Mouse (Mus musculus): Measurements from ENCODE around the gene Smarcc2. TPM values are rescaled to one million over a fixed set of nuclear protein-coding genes. Genes with fewer than 3 reads are reported as not detected.
"Not testable (repeated sequence)": the region's sequence is repeated elsewhere in the genome, so short reads cannot be mapped to it uniquely, and the experiment has no call there.

Gene Smarcc2
- polyA plus RNA-seq, 1 experiment = 26.3 TPM

GRCm38 (mm10) chr10:128503532-128503931, 44.5 kb downstream of the Smarcc2 start:
- Histone ChIP-seq H3K27ac (ENCODE audit: insufficient read depth, low read length) (no peak overlapping the region), H3K9me3 (replicated peaks; ENCODE audit: control insufficient read depth, insufficient read depth, low read length, poor library complexity, severe bottlenecking) (no peaks in the 10 kb centered on the region), H3K4me1 (ENCODE audit: control insufficient read depth, insufficient read depth, low read length) (no peaks in the 10 kb centered on the region), H3K4me3 (ENCODE audit: low read depth, low read length) (no peak overlapping the region), H3K27me3 (ENCODE audit: control insufficient read depth, insufficient read depth, low read length, poor library complexity, severe bottlenecking) (no peaks in the 10 kb centered on the region), H3K36me3 (ENCODE audit: control insufficient read depth, insufficient read depth, low read length, poor library complexity, severe bottlenecking) (no peaks in the 10 kb centered on the region), H3K9ac (ENCODE audit: low read depth, poor library complexity, severe bottlenecking) (no peak overlapping the region)
- TF ChIP-seq EP300 (IDR thresholded peaks at IDR 0.05; ENCODE audit: insufficient read depth, low read depth, low read length) (no peak), CTCF (IDR thresholded peaks at IDR 0.05; ENCODE audit: low read depth, low read length) (no peak), POLR2A (IDR thresholded peaks at IDR 0.05; ENCODE audit: insufficient read depth, low read length) (no peak)

GRCm38 (mm10) chr10:128504012-128504411, 45.0 kb downstream of the Smarcc2 start:
- Histone ChIP-seq H3K27me3 (ENCODE audit: control insufficient read depth, insufficient read depth, low read length, poor library complexity, severe bottlenecking) (no peaks in the 10 kb centered on the region), H3K9me3 (replicated peaks; ENCODE audit: control insufficient read depth, insufficient read depth, low read length, poor library complexity, severe bottlenecking) (no peaks in the 10 kb centered on the region), H3K4me1 (ENCODE audit: control insufficient read depth, insufficient read depth, low read length) (no peaks in the 10 kb centered on the region), H3K27ac (ENCODE audit: insufficient read depth, low read length) (no peak overlapping the region), H3K4me3 (ENCODE audit: low read depth, low read length) (no peak overlapping the region), H3K36me3 (ENCODE audit: control insufficient read depth, insufficient read depth, low read length, poor library complexity, severe bottlenecking) (no peaks in the 10 kb centered on the region), H3K9ac (ENCODE audit: low read depth, poor library complexity, severe bottlenecking) (no peak overlapping the region)
- no peak for TF ChIP-seq CTCF (IDR thresholded peaks at IDR 0.05; ENCODE audit: low read depth, low read length)
- TF ChIP-seq EP300 (IDR thresholded peaks at IDR 0.05; ENCODE audit: insufficient read depth, low read depth, low read length) = no peak
- TF ChIP-seq POLR2A (IDR thresholded peaks at IDR 0.05; ENCODE audit: insufficient read depth, low read length) = no peak

GRCm38 (mm10) chr10:128504641-128505370, 45.8 kb downstream of the Smarcc2 start:
- H3K4me1 ChIP-seq (ENCODE audit: control insufficient read depth, insufficient read depth, low read length) = no peaks in the 10 kb centered on the region
- no peaks in the 10 kb centered on the region for H3K9me3 ChIP-seq (replicated peaks; ENCODE audit: control insufficient read depth, insufficient read depth, low read length, poor library complexity, severe bottlenecking)
- no peaks in the 10 kb centered on the region for H3K36me3 ChIP-seq (ENCODE audit: control insufficient read depth, insufficient read depth, low read length, poor library complexity, severe bottlenecking)
- H3K4me3 ChIP-seq (ENCODE audit: low read depth, low read length) = no peak overlapping the region
- H3K27ac ChIP-seq (ENCODE audit: insufficient read depth, low read length) = no peak overlapping the region
- no peak overlapping the region for H3K9ac ChIP-seq (ENCODE audit: low read depth, poor library complexity, severe bottlenecking)
- no peak for TF ChIP-seq EP300 (IDR thresholded peaks at IDR 0.05; ENCODE audit: insufficient read depth, low read depth, low read length)
- no peak for TF ChIP-seq CTCF (IDR thresholded peaks at IDR 0.05; ENCODE audit: low read depth, low read length)
- no peak for TF ChIP-seq POLR2A (IDR thresholded peaks at IDR 0.05; ENCODE audit: insufficient read depth, low read length)
- H3K27me3 ChIP-seq (ENCODE audit: control insufficient read depth, insufficient read depth, low read length, poor library complexity, severe bottlenecking) = no peaks in the 10 kb centered on the region

GRCm38 (mm10) chr10:128505371-128505667, 46.3 kb downstream of the Smarcc2 start:
- H3K36me3 ChIP-seq (ENCODE audit: control insufficient read depth, insufficient read depth, low read length, poor library complexity, severe bottlenecking); H3K4me1 ChIP-seq (ENCODE audit: control insufficient read depth, insufficient read depth, low read length); H3K4me3 ChIP-seq (ENCODE audit: low read depth, low read length); H3K27me3 ChIP-seq (ENCODE audit: control insufficient read depth, insufficient read depth, low read length, poor library complexity, severe bottlenecking); H3K9me3 ChIP-seq (replicated peaks; ENCODE audit: control insufficient read depth, insufficient read depth, low read length, poor library complexity, severe bottlenecking); H3K9ac ChIP-seq (ENCODE audit: low read depth, poor library complexity, severe bottlenecking); H3K27ac ChIP-seq (ENCODE audit: insufficient read depth, low read length): not testable (repeated sequence)

GRCm38 (mm10) chr10:128505974-128506373, 46.9 kb downstream of the Smarcc2 start:
- H3K27ac ChIP-seq (ENCODE audit: insufficient read depth, low read length) = no peak overlapping the region
- no peak overlapping the region for H3K4me3 ChIP-seq (ENCODE audit: low read depth, low read length)
- no peak overlapping the region for H3K9ac ChIP-seq (ENCODE audit: low read depth, poor library complexity, severe bottlenecking)
- H3K4me1 ChIP-seq (ENCODE audit: control insufficient read depth, insufficient read depth, low read length) = no peaks in the 10 kb centered on the region
- peaks cover 3% of the 10 kb centered on the region; the same call in 1 of the 2 replicates for H3K36me3 ChIP-seq (ENCODE audit: control insufficient read depth, insufficient read depth, low read length, poor library complexity, severe bottlenecking)
- H3K27me3 ChIP-seq (ENCODE audit: control insufficient read depth, insufficient read depth, low read length, poor library complexity, severe bottlenecking) = no peaks in the 10 kb centered on the region
- TF ChIP-seq EP300 (IDR thresholded peaks at IDR 0.05; ENCODE audit: insufficient read depth, low read depth, low read length) = no peak
- TF ChIP-seq CTCF (IDR thresholded peaks at IDR 0.05; ENCODE audit: low read depth, low read length) = peak; percentile 48
- no peak for TF ChIP-seq POLR2A (IDR thresholded peaks at IDR 0.05; ENCODE audit: insufficient read depth, low read length)
- no peaks in the 10 kb centered on the region for H3K9me3 ChIP-seq (replicated peaks; ENCODE audit: control insufficient read depth, insufficient read depth, low read length, poor library complexity, severe bottlenecking)

- Histone ChIP-seq H3K9me3 (replicated peaks; ENCODE audit: control insufficient read depth, insufficient read depth, low read length, poor library complexity, severe bottlenecking) (no peaks in the 10 kb centered on the region), H3K27me3 (ENCODE audit: control insufficient read depth, insufficient read depth, low read length, poor library complexity, severe bottlenecking) (no peaks in the 10 kb centered on the region), H3K36me3 (ENCODE audit: control insufficient read depth, insufficient read depth, low read length, poor library complexity, severe bottlenecking) (peaks cover 6% of the 10 kb centered on the region), H3K4me1 (ENCODE audit: control insufficient read depth, insufficient read depth, low read length) (no peaks in the 10 kb centered on the region), H3K4me3 (ENCODE audit: low read depth, low read length) (no peak overlapping the region), H3K27ac (ENCODE audit: insufficient read depth, low read length) (no peak overlapping the region), H3K9ac (ENCODE audit: low read depth, poor library complexity, severe bottlenecking) (no peak overlapping the region)
- TF ChIP-seq CTCF (IDR thresholded peaks at IDR 0.05; ENCODE audit: low read depth, low read length) = no peak
- no peak for TF ChIP-seq EP300 (IDR thresholded peaks at IDR 0.05; ENCODE audit: insufficient read depth, low read depth, low read length)
- no peak for TF ChIP-seq POLR2A (IDR thresholded peaks at IDR 0.05; ENCODE audit: insufficient read depth, low read length)
Observed at GRCm38 (mm10) chr10:128508260-128508659, 49.2 kb downstream of the Smarcc2 start.

Data from ES-Bruce4 (cell line).